Mouse (Mus musculus) liver, postnatal 0 days (tissue): ENCODE results near the gene Gxylt1.

Source experiments
- CTCF ChIP-seq: sonication (generic); IDR thresholded peaks from 2 replicates; pipeline ENCODE4 v1.5.1; 2016; ENCODE audit warnings: antibody characterized with exemption, low read depth
- EP300 ChIP-seq: IDR thresholded peaks from 2 replicates; pipeline ENCODE4 v1.6.1; 2016; ENCODE audit warnings: antibody characterized with exemption, low read depth, mild to moderate bottlenecking

- TF ChIP-seq CTCF, result no peak
- no peak for TF ChIP-seq EP300
Measured at GRCm38 (mm10) chr15:93204861-93205260, 70.1 kb downstream of the Gxylt1 start.
